Mouse (Mus musculus) spleen, adult 2 months (tissue): ENCODE results near the gene Ddx51. TPM values are rescaled to one million over a fixed set of nuclear protein-coding genes. Genes with fewer than 3 reads are reported as not detected.

Experiments
- DNase-seq, 2 experiments: peaks; one replicate each; pipeline versions ENCODE4 v3.0.0 to v3.0.0-alpha.2; 2012 to 2021; ENCODE audit warnings: low spot score in 2 of 2, low read depth in 1 of 2
- H3K27ac ChIP-seq: fragments of 200-500 bp; 2 replicates; pipeline ENCODE4 v1.5.1; 2012; ENCODE audit warnings: low read length, inconsistent platforms; ENCODE audit not compliant: insufficient read depth
- H3K27me3 ChIP-seq: fragments of 200-500 bp; 2 replicates; pipeline ENCODE4 v1.6.1; 2012; ENCODE audit warnings: mild to moderate bottlenecking, moderate library complexity, low read length, inconsistent platforms; ENCODE audit not compliant: control insufficient read depth, insufficient read depth
- H3K36me3 ChIP-seq: fragments of 200-500 bp; 2 replicates; pipeline ENCODE4 v1.6.1; 2012; ENCODE audit warnings: mild to moderate bottlenecking, low read length, inconsistent platforms; ENCODE audit not compliant: control insufficient read depth, insufficient read depth
- H3K4me1 ChIP-seq: fragments of 200-500 bp; 2 replicates; pipeline ENCODE4 v1.6.1; 2011; ENCODE audit warnings: inconsistent platforms; ENCODE audit not compliant: control insufficient read depth, insufficient read depth, insufficient read length
- H3K4me3 ChIP-seq: fragments of 200-500 bp; 2 replicates; pipeline ENCODE4 v1.5.1; 2011; ENCODE audit warnings: mild to moderate bottlenecking, inconsistent platforms; ENCODE audit not compliant: insufficient read depth, insufficient read length; ENCODE audit errors: extremely low read depth
- CTCF ChIP-seq: fragments of 200-500 bp; IDR thresholded peaks from 2 replicates; pipeline ENCODE4 v1.5.1; 2011; ENCODE audit warnings: mild to moderate bottlenecking, inconsistent platforms; ENCODE audit not compliant: insufficient read depth, insufficient read length, insufficient replicate concordance; ENCODE audit errors: extremely low read depth
- POLR2A ChIP-seq: fragments of 200-500 bp; IDR thresholded peaks from 2 replicates; pipeline ENCODE4 v1.6.1; 2011; ENCODE audit warnings: low read depth, low read length, inconsistent platforms
- WGBS: fragments of 180-500 bp; shearing (Covaris S2); methylation state at CpG from one replicate; pipeline ENCODE4 v1.1.7; 2018; 5-methylcytosine and 5-hydroxymethylcytosine counted together
- polyA plus RNA-seq: library from polyadenylated mRNA; depleted of rRNA; stranded (reverse); fragments of >200 nt; gene quantifications from 2 replicates; pipeline ENCODE4 v1.2.3, GENCODE M21; 2012

The Ddx51 gene
- polyA plus RNA-seq, 1 experiment, result 18.2 TPM

DNA sequence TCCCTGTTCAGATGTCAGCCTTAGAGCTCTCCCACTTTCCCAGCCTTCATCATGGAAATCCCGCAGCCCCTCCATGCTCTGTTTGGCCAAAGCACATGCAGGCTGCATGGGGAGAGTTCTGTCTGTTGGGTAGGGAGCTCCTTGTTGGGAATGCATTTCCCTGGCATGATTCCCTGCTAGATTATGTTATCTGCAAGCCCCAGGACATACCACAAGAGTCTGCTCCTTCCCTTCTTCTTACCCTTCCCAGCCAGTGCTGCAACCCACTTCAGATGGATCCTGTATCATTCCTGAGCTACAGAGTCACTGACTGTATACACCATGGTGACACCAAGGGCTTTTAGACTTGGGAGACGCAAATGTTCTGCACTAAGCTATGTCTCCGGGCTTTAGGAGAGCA, 43.8 kb upstream of the Ddx51 start:
- no peak for DNase-seq
- no peaks in the 10 kb centered on the region for H3K27me3 ChIP-seq
- WGBS, result 88% methylated on average over 3 of the region's 3 CpGs
- H3K4me1 ChIP-seq, result no peaks in the 10 kb centered on the region
- TF ChIP-seq POLR2A (no peak), CTCF (no peak)
- no peak overlapping the region for H3K27ac ChIP-seq
- no peak overlapping the region for H3K4me3 ChIP-seq
- no peaks in the 10 kb centered on the region for H3K36me3 ChIP-seq

DNA sequence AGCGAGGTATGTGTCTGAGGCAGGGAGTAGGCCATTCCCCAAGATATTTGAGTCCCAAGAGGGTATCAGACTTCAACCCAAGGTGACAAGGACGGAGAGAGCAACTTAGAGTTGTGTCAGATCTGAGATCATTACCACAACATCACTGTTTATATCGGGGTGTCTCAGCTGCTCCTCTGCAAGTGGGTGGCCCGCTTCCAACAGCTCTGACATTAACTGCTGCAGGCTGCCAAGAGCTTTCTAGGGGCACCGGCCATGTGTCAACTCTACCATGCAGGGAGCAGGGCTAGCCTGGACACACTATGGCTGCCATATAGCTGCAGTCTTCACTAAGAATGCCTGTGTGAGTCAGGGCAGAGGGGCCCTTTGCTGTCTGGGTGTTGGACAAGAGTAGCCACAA, 43.4 kb upstream of the Ddx51 start:
- WGBS, result 84% methylated on average over 5 of the region's 5 CpGs
- TF ChIP-seq POLR2A (no peak), CTCF (no peak)
- H3K36me3 ChIP-seq, result no peaks in the 10 kb centered on the region
- no peaks in the 10 kb centered on the region for H3K27me3 ChIP-seq
- no peak overlapping the region for H3K27ac ChIP-seq
- DNase-seq, result no peak
- no peaks in the 10 kb centered on the region for H3K4me1 ChIP-seq
- H3K4me3 ChIP-seq, result no peak overlapping the region

DNA sequence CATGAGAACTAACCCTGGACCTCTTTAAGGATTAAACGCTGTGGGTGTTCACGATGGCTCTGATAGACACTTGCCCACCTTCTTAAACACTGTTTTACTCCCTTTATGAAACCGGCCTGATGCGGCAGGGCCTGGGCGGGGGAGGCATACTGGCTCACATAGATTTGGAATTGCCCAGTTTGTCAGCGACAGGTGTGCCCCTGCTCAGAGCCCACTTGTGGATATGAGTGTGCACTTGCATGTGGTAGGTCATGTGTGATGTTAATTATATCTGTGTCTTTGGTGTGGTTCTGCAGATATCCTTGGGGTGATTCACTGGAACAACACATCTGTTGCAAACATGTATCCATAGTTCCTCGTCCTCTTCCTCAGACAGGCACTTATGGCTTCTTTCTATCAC, 42.8 kb upstream of the Ddx51 start:
- H3K27ac ChIP-seq, result no peak overlapping the region
- TF ChIP-seq CTCF (no peak), POLR2A (no peak)
- no peak overlapping the region for H3K4me3 ChIP-seq
- DNase-seq, result no peak
- WGBS, result 91% methylated on average over 7 of the region's 7 CpGs
- H3K27me3 ChIP-seq, result no peaks in the 10 kb centered on the region
- no peaks in the 10 kb centered on the region for H3K4me1 ChIP-seq
- H3K36me3 ChIP-seq, result no peaks in the 10 kb centered on the region

DNA sequence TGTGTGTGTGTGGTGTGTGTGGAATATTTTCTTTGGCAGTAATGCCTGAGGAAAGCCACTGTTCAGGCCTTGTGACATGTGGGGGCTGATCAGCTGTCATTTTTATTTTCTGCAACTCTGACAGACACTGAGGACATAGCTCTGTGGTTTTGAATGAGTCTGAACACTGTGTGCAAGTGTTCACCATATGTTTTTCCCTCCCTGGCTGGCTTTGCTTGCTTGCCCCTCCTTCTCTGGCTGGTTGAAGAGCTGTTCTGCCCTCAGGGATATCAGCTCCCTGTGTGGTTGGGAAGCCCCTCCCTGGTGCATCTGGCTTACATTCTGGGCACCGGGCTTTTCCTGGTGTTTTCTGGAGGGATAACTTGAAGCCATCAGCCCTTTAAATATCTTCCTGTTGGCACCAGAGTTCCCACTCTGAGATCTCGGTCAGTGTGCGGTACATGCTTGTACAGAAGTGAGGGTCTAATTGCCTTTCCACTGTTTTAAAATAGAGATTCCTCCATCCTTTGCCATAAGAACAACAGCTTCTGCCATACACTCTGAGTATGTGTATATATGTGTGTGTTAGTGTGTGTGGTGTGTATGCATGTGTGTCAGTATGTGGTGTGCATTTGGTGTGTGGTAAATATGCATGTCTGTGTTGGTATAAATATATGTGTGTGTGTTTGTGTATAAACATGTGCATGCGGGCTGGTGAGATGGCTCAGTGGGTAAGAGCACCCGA, 41.7 kb upstream of the Ddx51 start:
- H3K27me3 ChIP-seq, result no peaks in the 10 kb centered on the region
- no peak overlapping the region for H3K27ac ChIP-seq
- no peaks in the 10 kb centered on the region for H3K4me1 ChIP-seq
- no peaks in the 10 kb centered on the region for H3K36me3 ChIP-seq
- DNase-seq, result no peak
- H3K4me3 ChIP-seq, result no peak overlapping the region
- TF ChIP-seq POLR2A (no peak), CTCF (no peak)
- WGBS, result 88% methylated on average over 5 of the region's 5 CpGs

DNA sequence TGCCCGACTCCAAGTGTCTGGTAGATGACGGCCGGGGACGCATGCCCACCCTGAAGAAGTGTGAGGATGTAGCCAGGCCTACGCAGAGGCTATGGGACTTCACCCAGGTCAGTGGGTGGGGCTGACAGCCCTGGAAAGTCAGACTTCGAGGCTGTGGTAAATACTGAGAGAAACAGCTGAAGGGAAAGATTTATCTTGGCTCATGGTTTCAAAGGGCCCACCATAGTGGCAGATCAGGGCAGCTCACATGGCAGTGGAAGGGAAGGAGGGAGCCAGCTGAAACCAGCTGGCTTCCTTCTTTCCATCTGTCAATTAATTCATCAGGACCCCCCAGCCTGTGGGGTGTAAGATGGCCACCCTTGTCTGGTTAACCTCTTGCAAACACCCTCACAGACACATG, 34.0 kb upstream of the Ddx51 start:
- Histone ChIP-seq H3K4me1 (no peaks in the 10 kb centered on the region), H3K4me3 (no peak overlapping the region), H3K27me3 (no peaks in the 10 kb centered on the region), H3K27ac (no peak overlapping the region), H3K36me3 (no peaks in the 10 kb centered on the region)
- TF ChIP-seq CTCF (no peak), POLR2A (no peak)
- DNase-seq, result no peak
- whole genome bisulfite sequencing, result 91% methylated on average over 6 of the region's 6 CpGs

DNA sequence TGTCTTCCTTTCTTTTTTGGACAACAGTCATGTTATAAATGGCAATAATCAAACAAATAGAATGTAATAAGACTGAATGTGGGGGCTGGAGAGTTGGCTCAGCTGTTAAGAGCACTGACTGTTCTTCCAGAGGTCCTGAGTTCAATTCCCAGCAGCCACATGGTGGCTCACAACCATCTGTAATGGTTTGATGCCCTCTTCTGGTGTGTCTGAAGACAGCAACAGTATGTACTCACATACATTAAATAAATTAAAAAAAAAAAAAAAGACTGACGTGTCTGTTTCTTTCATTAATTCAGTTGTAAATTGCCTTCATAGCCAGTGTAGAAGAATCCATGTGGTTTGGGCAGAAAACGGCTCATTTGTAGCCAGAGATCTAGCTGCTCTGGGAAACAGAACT, 28.9 kb upstream of the Ddx51 start:
- Histone ChIP-seq H3K27ac (no peak overlapping the region), H3K4me1 (no peaks in the 10 kb centered on the region), H3K36me3 (no peaks in the 10 kb centered on the region), H3K4me3 (no peak overlapping the region), H3K27me3 (no peaks in the 10 kb centered on the region)
- DNase-seq, result no peak
- WGBS, result 90% methylated on average over 2 of the region's 2 CpGs
- TF ChIP-seq CTCF (no peak), POLR2A (no peak)

DNA sequence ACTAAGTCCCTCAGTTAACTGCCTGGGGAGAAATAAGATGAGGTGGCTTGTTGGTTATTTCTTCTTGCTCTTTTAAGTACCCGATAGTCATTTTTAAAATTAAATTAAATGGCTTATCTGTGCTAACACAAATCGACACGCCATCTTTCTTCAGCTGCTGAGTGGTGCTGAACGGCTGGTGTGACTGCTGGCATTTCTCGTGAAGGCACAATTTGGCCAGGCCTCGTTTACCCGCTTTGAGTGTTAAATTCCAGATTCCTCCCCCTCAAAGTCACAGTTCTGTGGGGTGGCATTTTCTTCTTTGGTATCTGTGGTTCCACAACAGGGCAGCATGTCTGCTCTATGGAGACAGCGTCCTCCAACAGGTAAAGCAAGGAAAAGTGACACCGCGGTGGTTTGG, 25.9 kb upstream of the Ddx51 start:
- no peak for DNase-seq
- H3K4me3 ChIP-seq, result no peak overlapping the region
- H3K36me3 ChIP-seq, result no peaks in the 10 kb centered on the region
- H3K27ac ChIP-seq, result no peak overlapping the region
- WGBS, result 90% methylated on average over 10 of the region's 10 CpGs
- TF ChIP-seq CTCF (no peak), POLR2A (no peak)
- no peaks in the 10 kb centered on the region for H3K4me1 ChIP-seq
- H3K27me3 ChIP-seq, result no peaks in the 10 kb centered on the region

DNA sequence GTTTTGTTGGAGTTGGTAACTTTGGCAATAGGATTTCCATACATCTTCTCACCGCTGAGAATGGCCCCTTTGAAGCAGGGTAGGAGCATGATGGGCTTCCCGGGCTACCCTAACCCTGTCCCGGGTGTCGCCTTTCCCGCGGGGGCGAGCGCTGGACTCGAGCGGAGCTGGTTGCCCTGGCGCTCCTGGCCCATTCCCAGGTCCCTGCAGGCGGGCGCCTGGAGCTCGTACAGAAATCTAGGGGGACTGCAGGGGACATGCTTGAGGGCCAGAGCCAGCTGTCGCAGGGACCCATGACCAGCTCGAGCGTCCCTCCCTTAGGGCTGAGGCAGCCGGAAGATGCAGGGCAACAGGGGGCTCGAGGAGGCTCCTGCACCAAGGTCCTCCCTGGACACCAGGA, 25.1 kb upstream of the Ddx51 start:
- Histone ChIP-seq H3K27ac (no peak overlapping the region), H3K4me1 (no peaks in the 10 kb centered on the region), H3K36me3 (no peaks in the 10 kb centered on the region), H3K4me3 (no peak overlapping the region), H3K27me3 (no peaks in the 10 kb centered on the region)
- no peak for DNase-seq
- 47% methylated on average over 19 of the region's 19 CpGs for WGBS
- TF ChIP-seq POLR2A (no peak), CTCF (no peak)
